Mouse (Mus musculus) myocyte (in vitro differentiated cells): Measurements from ENCODE around the gene Ttyh3.

Experiments
- CEBPB ChIP-seq: IDR thresholded peaks from 2 replicates; pipeline ENCODE4 v1.6.1; 2011; ENCODE audit warnings: mild to moderate bottlenecking, moderate library complexity; ENCODE audit not compliant: poor library complexity, insufficient read depth, severe bottlenecking
- E2F4 ChIP-seq: IDR thresholded peaks from one replicate; pipeline ENCODE4 v1.6.1; 2011; ENCODE audit warnings: mild to moderate bottlenecking, control low read depth, moderate library complexity; ENCODE audit not compliant: insufficient read depth
- MAX ChIP-seq: IDR thresholded peaks from one replicate; pipeline ENCODE4 v1.6.1; 2011; ENCODE audit warnings: low read depth, mild to moderate bottlenecking, control low read depth
- MYOD1 ChIP-seq, 3 experiments: IDR thresholded peaks; one replicate each; pipeline ENCODE4 v1.6.1; 2011; ENCODE audit warnings: control low read depth in 2 of 3, low read depth in 2 of 3, mild to moderate bottlenecking in 2 of 3, moderate library complexity in 1 of 3; ENCODE audit not compliant: insufficient read length in 2 of 3, control insufficient read depth in 1 of 3
- MYOG ChIP-seq, 3 experiments: IDR thresholded peaks; one replicate each; pipeline ENCODE4 v1.6.1; 2011; ENCODE audit warnings: control low read depth in 2 of 3, low read depth in 2 of 3, mild to moderate bottlenecking in 2 of 3; ENCODE audit not compliant: insufficient read length in 2 of 3, control insufficient read depth in 1 of 3, insufficient read depth in 1 of 3
- POLR2A ChIP-seq: IDR thresholded peaks from one replicate; pipeline ENCODE4 v1.6.1; 2011; ENCODE audit warnings: low read depth, mild to moderate bottlenecking, control low read depth, moderate library complexity; ENCODE audit not compliant: insufficient read length
- POLR2AphosphoS2 ChIP-seq: IDR thresholded peaks from one replicate; pipeline ENCODE4 v1.6.1; 2011; ENCODE audit warnings: low read depth, control low read depth; ENCODE audit not compliant: insufficient read length
- SRF ChIP-seq: IDR thresholded peaks from one replicate; pipeline ENCODE4 v1.6.1; 2011; ENCODE audit warnings: low read depth; ENCODE audit not compliant: control insufficient read depth, insufficient read length
- TCF12 ChIP-seq: IDR thresholded peaks from one replicate; pipeline ENCODE4 v1.6.1; 2011; ENCODE audit warnings: mild to moderate bottlenecking, control low read depth; ENCODE audit not compliant: poor library complexity, insufficient read depth, severe bottlenecking
- TCF3 ChIP-seq: IDR thresholded peaks from one replicate; pipeline ENCODE4 v1.6.1; 2011; ENCODE audit warnings: low read depth, control low read depth; ENCODE audit not compliant: insufficient read length
- USF1 ChIP-seq: IDR thresholded peaks from one replicate; pipeline ENCODE4 v1.6.1; 2011; ENCODE audit warnings: low read depth, mild to moderate bottlenecking, control low read depth, moderate library complexity

DNA sequence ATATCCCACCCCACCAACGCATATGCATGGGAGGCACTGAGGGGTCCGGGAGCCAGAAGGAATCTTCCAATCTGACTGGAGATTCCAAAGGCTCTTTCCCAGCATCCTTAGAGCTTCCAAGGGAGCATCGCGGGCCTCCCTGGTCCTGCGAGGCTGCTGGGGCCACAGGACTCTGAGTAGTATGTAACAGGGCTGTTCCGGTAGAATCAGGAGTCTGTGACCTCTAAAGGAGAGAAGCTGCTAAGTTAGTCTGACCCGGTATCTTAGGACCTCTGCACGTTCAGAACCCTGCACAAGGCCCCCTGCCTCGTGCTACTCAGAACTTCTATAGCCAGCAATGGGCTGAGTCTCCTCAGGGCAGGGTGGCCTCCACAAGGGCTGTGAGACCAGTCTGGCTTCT is 69.6 kb downstream of the Ttyh3 start:
- TF ChIP-seq MYOD1 (IDR thresholded peaks at IDR 0.05; ENCODE audit: control insufficient read depth in 1 of 3, insufficient read length in 2 of 3, low read depth in 2 of 3) (no peak), POLR2A (no peak), SRF (no peak), MAX (no peak), USF1 (no peak), MYOG (IDR thresholded peaks at IDR 0.05; ENCODE audit: control insufficient read depth in 1 of 3, insufficient read depth in 1 of 3, insufficient read length in 2 of 3, low read depth in 2 of 3) (no peak), CEBPB (no peak), TCF3 (no peak), POLR2AphosphoS2 (no peak), E2F4 (no peak), TCF12 (no peak)
